Mouse (Mus musculus) intestine, embryonic 14.5 days (tissue): ENCODE measurements at regions not wholly inside any gene's neighbourhood (a gene's known extent, or its start where the extent isn't known, plus 50 kb on each side); places are given as distances from the start of the nearest gene placed in this dataset. TPM values are rescaled to one million over a fixed set of nuclear protein-coding genes. Genes with fewer than 3 reads are reported as not detected.

Experiments
- ATAC-seq: fragments of 200-750 bp; cut with Nextera tagmentation; replicated peaks from 2 replicates; pipeline ENCODE4 v1.8.0; 2017; ENCODE audit warnings: low read depth, moderate number of reproducible peaks, moderate TSS enrichment, moderate library complexity; ENCODE audit not compliant: low FRiP score, low TSS enrichment
- DNase-seq: peaks from one replicate; pipeline ENCODE4 v3.0.0-alpha.2; 2018; ENCODE audit warnings: low spot score
- H3K27ac ChIP-seq: fragments of 300-500 bp; sonication (generic); 2 replicates; pipeline ENCODE4 v1.5.1; 2014; ENCODE audit warnings: low read depth, mild to moderate bottlenecking, control low read depth
- H3K27me3 ChIP-seq: fragments of 300-500 bp; sonication (generic); replicated peaks from 2 replicates; pipeline ENCODE4 v1.6.1; 2014; ENCODE audit warnings: low read length, control low read depth; ENCODE audit not compliant: control insufficient read depth, insufficient read depth
- H3K36me3 ChIP-seq: fragments of 300-500 bp; sonication (generic); 2 replicates; pipeline ENCODE4 v1.6.1; 2014; ENCODE audit warnings: low read length, control low read depth; ENCODE audit not compliant: control insufficient read depth, insufficient read depth
- H3K4me1 ChIP-seq: fragments of 300-500 bp; sonication (generic); replicated peaks from 2 replicates; pipeline ENCODE4 v1.6.1; 2014; ENCODE audit warnings: low read length, control low read depth, mixed read lengths; ENCODE audit not compliant: control insufficient read depth, insufficient read depth
- H3K4me2 ChIP-seq: fragments of 300-500 bp; sonication (generic); 2 replicates; pipeline ENCODE4 v1.6.1; 2014; ENCODE audit warnings: low read length
- H3K4me3 ChIP-seq: fragments of 300-500 bp; sonication (generic); 2 replicates; pipeline ENCODE4 v1.5.1; 2014; ENCODE audit warnings: low read depth, low read length, control low read depth, mixed read lengths
- H3K9ac ChIP-seq: fragments of 300-500 bp; sonication (generic); 2 replicates; pipeline ENCODE4 v1.6.1; 2014; ENCODE audit warnings: mild to moderate bottlenecking, low read length
- H3K9me3 ChIP-seq: fragments of 300-500 bp; sonication (generic); 2 replicates; pipeline ENCODE4 v1.6.1; 2016; ENCODE audit warnings: low read length, control low read depth; ENCODE audit not compliant: control insufficient read depth
- WGBS: fragments of 180-500 bp; shearing (Covaris S2); extraction: QIAGEN DNeasy Blood & Tissue Kit; methylation state at CpG from one replicate; pipeline ENCODE4 v1.1.7; 2014; 5-methylcytosine and 5-hydroxymethylcytosine counted together
- microRNA-seq: library from miRNA; unstranded; fragments of <30 nt; microRNA quantifications from one replicate; pipeline ENCODE4, GENCODE M21; 2016

GRCm38 (mm10) chr4:81506306-81506705 is 63.7 kb upstream of the Mpdz start:
- WGBS = 95% methylated on average over 6 of the region's 6 CpGs
- H3K4me1 ChIP-seq = no peaks in the 10 kb centered on the region
- DNase-seq = no peak

DNA sequence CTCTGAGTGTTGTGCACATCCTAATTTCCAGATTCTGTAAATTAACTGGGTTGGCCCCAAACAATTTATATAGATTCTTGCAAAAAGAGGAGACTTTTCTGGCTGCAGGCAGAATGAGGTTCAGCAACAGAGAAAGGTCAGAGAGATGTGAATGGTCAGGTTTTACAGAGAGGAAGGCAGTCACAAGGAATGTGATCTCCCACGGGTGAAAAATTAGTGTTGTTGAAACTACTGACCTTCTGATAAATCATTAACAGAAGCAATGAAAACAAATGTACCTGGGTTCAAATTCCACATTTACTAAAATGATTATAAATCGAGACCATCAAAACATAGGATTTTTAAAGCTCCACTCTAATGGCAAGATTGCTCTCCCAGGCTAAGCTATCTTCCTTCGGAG is 62.5 kb upstream of the Mpdz start:
- ATAC-seq = no peak
- no peak overlapping the region for H3K9ac ChIP-seq
- H3K4me2 ChIP-seq = no peak overlapping the region
- no peaks in the 10 kb centered on the region for H3K27me3 ChIP-seq
- no peak overlapping the region for H3K4me3 ChIP-seq
- WGBS = 45% methylated on average over 3 of the region's 3 CpGs
- DNase-seq = no peak
- no peaks in the 10 kb centered on the region for H3K9me3 ChIP-seq
- no peaks in the 10 kb centered on the region for H3K4me1 ChIP-seq
- H3K27ac ChIP-seq = no peak overlapping the region
- no peaks in the 10 kb centered on the region for H3K36me3 ChIP-seq

More at GRCm38 (mm10) chr4:81506306-81506705, 63.7 kb upstream of the Mpdz start:
- Histone ChIP-seq H3K27me3 (no peaks in the 10 kb centered on the region), H3K9me3 (no peaks in the 10 kb centered on the region), H3K9ac (no peak overlapping the region), H3K4me2 (no peak overlapping the region), H3K36me3 (no peaks in the 10 kb centered on the region), H3K4me3 (no peak overlapping the region), H3K27ac (no peak overlapping the region)
- ATAC-seq = no peak

GRCm38 (mm10) chr4:81503941-81504340 is 61.3 kb upstream of the Mpdz start:
- WGBS = 69% methylated on average over 5 of the region's 5 CpGs
- Histone ChIP-seq H3K4me3 (no peak overlapping the region), H3K9ac (no peak overlapping the region), H3K4me2 (no peak overlapping the region), H3K27me3 (no peaks in the 10 kb centered on the region), H3K27ac (no peak overlapping the region), H3K4me1 (no peaks in the 10 kb centered on the region), H3K9me3 (no peaks in the 10 kb centered on the region), H3K36me3 (no peaks in the 10 kb centered on the region)
- no peak for DNase-seq
- ATAC-seq = no peak

DNA sequence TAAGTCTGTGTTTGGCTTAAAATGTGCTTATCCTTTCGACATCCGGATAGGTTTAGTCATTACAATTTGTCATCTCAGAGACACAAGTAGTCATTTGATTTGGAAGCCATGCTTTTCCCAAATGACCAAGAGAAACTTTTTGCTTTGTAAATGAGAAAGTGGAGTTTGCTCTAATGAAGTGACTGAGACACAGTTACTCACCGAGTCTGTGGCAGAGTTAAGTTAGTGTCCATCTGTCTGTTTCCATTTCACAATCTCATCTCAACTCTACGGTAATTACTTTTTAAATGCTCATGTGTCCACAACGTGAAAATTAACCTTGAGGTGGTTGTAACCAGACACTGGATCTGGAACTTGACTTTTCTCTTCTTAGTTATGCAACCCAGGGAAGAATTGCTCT is 59.2 kb upstream of the Mpdz start:
- Histone ChIP-seq H3K9me3 (no peaks in the 10 kb centered on the region), H3K9ac (no peak overlapping the region), H3K4me2 (no peak overlapping the region), H3K4me1 (no peaks in the 10 kb centered on the region), H3K27ac (no peak overlapping the region), H3K27me3 (no peaks in the 10 kb centered on the region), H3K36me3 (no peaks in the 10 kb centered on the region), H3K4me3 (no peak overlapping the region)
- DNase-seq = no peak
- 74% methylated on average over 5 of the region's 5 CpGs for WGBS
- no peak for ATAC-seq

DNA sequence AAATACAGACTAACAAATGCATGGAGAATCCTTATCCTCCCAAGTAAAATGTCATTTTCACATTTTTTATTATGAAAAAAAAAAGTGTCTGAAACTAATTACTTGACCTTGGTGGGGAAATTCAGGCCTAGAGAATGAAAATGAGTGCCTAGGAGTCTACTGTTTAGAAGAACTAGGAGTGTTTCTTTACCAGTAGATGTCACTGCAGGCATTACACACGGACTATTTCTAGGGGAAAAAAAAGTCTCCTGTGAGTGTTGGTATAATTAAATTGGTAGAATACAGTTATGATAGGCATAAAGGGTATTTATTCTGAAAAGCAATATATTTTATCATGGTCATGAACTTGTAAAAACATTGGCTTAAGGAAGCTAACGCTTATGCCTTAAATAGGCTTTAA is 55.5 kb upstream of the Mpdz start:
- Histone ChIP-seq H3K9ac (no peak overlapping the region), H3K9me3 (no peaks in the 10 kb centered on the region), H3K4me3 (no peak overlapping the region), H3K27ac (no peak overlapping the region), H3K4me1 (no peaks in the 10 kb centered on the region), H3K27me3 (no peaks in the 10 kb centered on the region), H3K36me3 (no peaks in the 10 kb centered on the region), H3K4me2 (no peak overlapping the region)
- no peak for ATAC-seq
- no peak for DNase-seq
- 33% methylated on average over 2 of the region's 2 CpGs for WGBS

GRCm38 (mm10) chr4:81492811-81493210 is 50.2 kb upstream of the Mpdz start:
- Histone ChIP-seq H3K9ac (no peak overlapping the region), H3K36me3 (no peaks in the 10 kb centered on the region), H3K4me1 (no peaks in the 10 kb centered on the region), H3K4me2 (no peak overlapping the region), H3K27me3 (no peaks in the 10 kb centered on the region), H3K9me3 (no peaks in the 10 kb centered on the region), H3K27ac (no peak overlapping the region), H3K4me3 (no peak overlapping the region)
- no peak for ATAC-seq
- WGBS = 91% methylated on average over 3 of the region's 3 CpGs
- no peak for DNase-seq

Small RNA genes lying in the stretch of these regions (microRNA-seq; reads per million reads assigned to microRNA genes)
- gene Gm22402 = not detected
